Mouse (Mus musculus) heart, embryonic 14.5 days (tissue): ENCODE data around the gene 4930524J08Rik. TPM values are rescaled to one million over a fixed set of nuclear protein-coding genes. Genes with fewer than 3 reads are reported as not detected.

Experiments used
- ATAC-seq: fragments of 200-750 bp; cut with Nextera tagmentation; 2 replicates; pipeline ENCODE4 v1.8.0; 2017; ENCODE audit warnings: low read depth, moderate TSS enrichment; ENCODE audit not compliant: insufficient number of reproducible peaks, insufficient read depth, low FRiP score
- H3K27ac ChIP-seq, 2 experiments: fragments of 200-500 bp in 1 of 2; fragments of 300-500 bp in 1 of 2; sonication (generic) in 1 of 2; replicated peaks in 1 of 2; 2 replicates each; pipeline ENCODE4 v1.5.1; 2012 to 2014; ENCODE audit warnings: low read depth in 2 of 2, low read length in 2 of 2, control low read depth in 1 of 2, mild to moderate bottlenecking in 1 of 2, mixed read lengths in 1 of 2; ENCODE audit not compliant: control insufficient read depth in 1 of 2, insufficient read depth in 1 of 2
- H3K27me3 ChIP-seq: fragments of 300-500 bp; sonication (generic); 2 replicates; pipeline ENCODE4 v1.6.1; 2014; ENCODE audit warnings: mild to moderate bottlenecking, low read length, control low read depth; ENCODE audit not compliant: control insufficient read depth, insufficient read depth
- H3K36me3 ChIP-seq: fragments of 300-500 bp; sonication (generic); 2 replicates; pipeline ENCODE4 v1.6.1; 2014; ENCODE audit warnings: mild to moderate bottlenecking, control low read depth, low read length, mixed read lengths; ENCODE audit not compliant: control insufficient read depth, insufficient read depth
- H3K4me1 ChIP-seq, 2 experiments: fragments of 200-500 bp in 1 of 2; fragments of 300-500 bp in 1 of 2; sonication (generic) in 1 of 2; 2 replicates each; pipeline ENCODE4 v1.6.1; 2012 to 2014; ENCODE audit warnings: low read length in 2 of 2, control low read depth in 1 of 2, mixed read lengths in 1 of 2; ENCODE audit not compliant: control insufficient read depth in 2 of 2, insufficient read depth in 2 of 2
- H3K4me2 ChIP-seq: fragments of 300-500 bp; sonication (generic); 2 replicates; pipeline ENCODE4 v1.6.1; 2014; ENCODE audit warnings: mild to moderate bottlenecking, low read length
- H3K4me3 ChIP-seq, 2 experiments: fragments of 200-500 bp in 1 of 2; fragments of 300-500 bp in 1 of 2; sonication (generic) in 1 of 2; 2 replicates each; pipeline ENCODE4 v1.5.1; 2012 to 2014; ENCODE audit warnings: low read length in 2 of 2, mild to moderate bottlenecking in 2 of 2, control low read depth in 1 of 2, low read depth in 1 of 2, moderate library complexity in 1 of 2; ENCODE audit not compliant: control insufficient read depth in 1 of 2, insufficient read depth in 1 of 2
- H3K9ac ChIP-seq: fragments of 300-500 bp; sonication (generic); 2 replicates; pipeline ENCODE4 v1.6.1; 2014; ENCODE audit warnings: mild to moderate bottlenecking, low read length
- H3K9me3 ChIP-seq: fragments of 300-500 bp; sonication (generic); 2 replicates; pipeline ENCODE4 v1.6.1; 2016; ENCODE audit warnings: low read length, control low read depth; ENCODE audit not compliant: control insufficient read depth
- WGBS: fragments of 180-500 bp; shearing (Covaris S2); extraction: QIAGEN DNeasy Blood & Tissue Kit; methylation state at CpG from one replicate; pipeline ENCODE4 v1.1.7; 2014; 5-methylcytosine and 5-hydroxymethylcytosine counted together
- polyA plus RNA-seq: library from polyadenylated mRNA; unstranded; fragments of >200 nt; fragmentation: Nextera tagmentation; extraction: Ambion mirVana; gene quantifications from 2 replicates; pipeline ENCODE4 v1.2.1, GENCODE M21; 2014

4930524J08Rik gene
- polyA plus RNA-seq, result 1.8 and 1.9 TPM in 2 replicates

DNA sequence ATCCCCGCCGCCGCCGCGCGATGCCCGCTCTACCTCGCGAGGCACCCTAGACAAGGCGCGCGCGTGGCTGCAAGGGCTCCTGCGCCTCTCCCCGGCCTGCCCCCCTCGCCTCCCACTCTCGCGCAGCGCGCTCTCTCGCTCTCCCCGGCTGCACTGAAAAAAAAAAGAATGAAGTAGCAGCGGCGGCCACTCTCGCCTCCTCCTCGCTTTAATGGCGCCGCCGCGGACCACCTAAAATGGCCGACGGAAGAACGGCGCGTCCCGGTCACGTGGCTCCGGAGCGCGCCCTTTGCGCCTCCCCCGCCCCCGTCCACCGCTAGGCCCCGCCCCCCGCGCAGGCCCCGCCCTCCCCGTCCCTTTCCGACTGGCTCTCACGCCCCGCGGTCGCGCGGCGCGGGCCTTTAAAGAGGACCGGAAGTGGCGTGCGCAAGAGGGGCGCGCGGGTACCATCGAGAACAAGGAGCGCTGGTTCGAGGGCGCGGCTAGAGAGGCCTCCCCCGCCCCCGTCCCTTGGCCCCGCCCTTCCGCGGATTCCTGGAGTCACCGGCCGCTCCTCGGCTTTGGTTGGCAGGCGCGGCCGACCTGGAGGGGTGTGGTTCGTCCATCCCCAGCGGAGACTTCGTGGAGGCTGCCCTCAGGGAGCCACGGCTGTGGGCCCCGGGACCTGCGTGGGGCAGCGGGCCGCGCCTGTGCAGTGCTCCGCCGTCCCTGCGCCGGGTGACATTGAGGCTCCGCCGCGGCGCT is at the start of gene 4930524J08Rik, which contains the start of gene Hnrnpd:
Gene 4930524J08Rik (plus strand): TSS at position 363 of the 744 bp plus-strand sequence.
Gene Hnrnpd (minus strand): TSS at position 240 of the 744 bp plus-strand sequence.
- Histone ChIP-seq H3K36me3 (peaks cover 5% of the 10 kb centered on the region; the same call in 1 of the 2 replicates), H3K4me1 (peaks cover 2 to 19% of the 10 kb centered on the region in 2 experiments), H3K4me3 (peak within 1 kb of the TSS; percentile 92 to 99), H3K9me3 (no peaks in the 10 kb centered on the region), H3K27me3 (no peaks in the 10 kb centered on the region), H3K4me2 (peak within 1 kb of the TSS; percentile 77), H3K9ac (peak within 1 kb of the TSS; percentile 98), H3K27ac (peak within 1 kb of the TSS; percentile 99 to 100)
- ATAC-seq, result peak; percentile 96
- WGBS, result 1% methylated on average over 63 of the region's 97 CpGs

DNA sequence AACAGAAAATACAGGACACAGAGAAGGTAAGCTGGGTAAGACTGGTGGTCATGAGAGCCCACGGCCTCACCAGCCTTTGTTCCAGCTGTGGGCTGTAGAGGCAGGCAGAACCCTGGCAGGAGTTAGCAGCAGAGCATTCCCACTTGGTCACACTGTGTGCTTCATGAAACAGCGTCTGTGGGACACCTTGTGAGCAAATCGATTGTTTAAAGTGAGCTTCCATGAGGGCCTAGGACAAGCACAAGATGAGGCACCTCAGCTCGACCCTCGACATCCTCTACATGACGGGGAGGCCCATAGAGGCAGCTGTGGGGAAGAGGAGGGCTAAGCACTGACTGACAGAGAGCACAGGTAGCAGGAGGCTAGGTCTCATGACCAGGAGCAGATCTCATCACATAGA is 47.0 kb upstream of the 4930524J08Rik start:
- H3K9ac ChIP-seq, result no peak overlapping the region
- H3K9me3 ChIP-seq, result no peaks in the 10 kb centered on the region
- H3K27me3 ChIP-seq, result no peaks in the 10 kb centered on the region
- WGBS, result 82% methylated on average over 6 of the region's 6 CpGs
- ATAC-seq, result no peak
- no peak overlapping the region for H3K4me2 ChIP-seq
- no peak overlapping the region for H3K4me3 ChIP-seq
- no peak overlapping the region for H3K27ac ChIP-seq
- H3K4me1 ChIP-seq, result no peaks in the 10 kb centered on the region
- H3K36me3 ChIP-seq, result no peaks in the 10 kb centered on the region

DNA sequence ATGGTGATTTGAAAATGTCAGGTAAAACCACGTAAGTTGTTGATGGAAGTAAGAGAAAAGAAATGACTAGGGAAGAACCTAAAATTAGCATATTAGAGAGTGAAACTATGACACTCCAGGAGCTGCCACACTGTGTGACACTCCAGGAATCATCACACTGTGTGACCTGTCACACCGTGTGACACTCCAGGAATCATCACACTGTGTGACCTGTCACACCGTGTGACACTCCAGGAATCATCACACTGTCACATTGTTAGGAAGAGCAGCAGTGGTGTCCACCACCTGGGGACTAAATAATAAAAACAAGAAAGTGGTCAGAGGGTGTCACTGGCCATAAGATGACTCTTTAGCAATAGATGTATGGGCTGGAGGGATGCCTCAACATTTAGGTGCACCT is 39.4 kb upstream of the 4930524J08Rik start:
- H3K36me3 ChIP-seq, result no peaks in the 10 kb centered on the region
- H3K4me2 ChIP-seq, result no peak overlapping the region
- H3K27ac ChIP-seq, result no peak overlapping the region
- H3K27me3 ChIP-seq, result no peaks in the 10 kb centered on the region
- ATAC-seq, result no peak
- H3K9me3 ChIP-seq, result peaks cover 3% of the 10 kb centered on the region
- H3K4me1 ChIP-seq, result no peaks in the 10 kb centered on the region
- no peak overlapping the region for H3K4me3 ChIP-seq
- 79% methylated on average over 3 of the region's 3 CpGs for WGBS
- H3K9ac ChIP-seq, result no peak overlapping the region

DNA sequence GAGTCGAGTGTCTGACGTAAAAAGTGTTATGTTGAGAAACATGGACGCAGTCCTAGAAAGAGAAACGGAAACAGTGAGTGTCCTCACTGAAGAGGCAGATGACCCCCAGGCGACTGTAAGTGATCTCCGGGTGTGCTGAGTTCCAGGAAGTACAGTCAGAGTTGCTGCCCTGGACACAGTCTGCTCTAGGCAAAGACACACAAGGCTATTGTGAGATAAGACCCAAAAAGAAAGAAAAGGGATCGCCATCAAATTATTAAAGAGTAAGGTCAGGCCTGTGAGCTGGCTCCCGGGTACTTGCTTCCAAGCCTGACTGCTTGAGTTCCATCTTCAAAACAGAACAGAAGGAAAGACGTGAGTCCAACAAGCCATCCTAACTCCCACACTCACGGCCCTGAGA is 37.6 kb upstream of the 4930524J08Rik start:
- Histone ChIP-seq H3K9me3 (peaks cover 15% of the 10 kb centered on the region), H3K4me1 (no peaks in the 10 kb centered on the region)
- ATAC-seq, result no peak

DNA sequence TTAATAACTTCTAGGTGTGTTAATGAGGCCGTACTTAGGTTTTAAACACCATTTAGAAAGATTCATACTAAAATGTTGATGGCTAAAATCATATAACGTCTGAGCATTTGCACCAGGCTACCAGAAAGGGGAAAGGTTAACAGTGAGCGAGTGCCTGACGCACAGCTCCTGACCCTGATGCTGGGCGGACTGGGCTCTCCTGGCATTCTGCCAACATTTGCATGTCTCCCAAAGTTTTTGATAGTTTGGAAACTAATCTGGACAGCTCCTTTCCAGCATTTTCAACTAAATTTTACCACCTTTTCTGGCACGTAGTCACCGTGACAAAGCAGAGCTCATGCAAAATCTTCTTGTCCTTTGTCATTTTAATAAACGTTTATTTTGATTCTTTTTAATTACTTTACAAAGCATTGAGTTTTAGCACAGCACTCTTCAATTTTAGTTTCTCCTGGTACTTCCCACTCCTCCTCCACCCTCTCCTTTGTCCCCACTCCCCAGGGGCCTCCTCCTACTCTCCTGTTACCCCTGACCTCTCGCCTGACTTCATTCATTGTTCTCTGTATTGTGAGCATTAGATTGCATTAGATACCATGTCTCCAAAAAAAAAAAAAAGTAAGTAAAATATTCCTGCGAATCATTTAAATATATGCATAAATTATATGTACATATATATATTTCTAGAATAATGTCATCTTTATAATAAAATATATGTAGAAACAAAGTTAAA is 36.9 kb upstream of the 4930524J08Rik start:
- 62% methylated on average over 10 of the region's 10 CpGs for WGBS
- peaks cover 15% of the 10 kb centered on the region for H3K9me3 ChIP-seq
- no peak overlapping the region for H3K4me2 ChIP-seq
- no peaks in the 10 kb centered on the region for H3K27me3 ChIP-seq
- ATAC-seq, result no peak
- no peak overlapping the region for H3K4me3 ChIP-seq
- H3K9ac ChIP-seq, result no peak overlapping the region
- H3K4me1 ChIP-seq, result no peaks in the 10 kb centered on the region
- no peak overlapping the region for H3K27ac ChIP-seq
- no peaks in the 10 kb centered on the region for H3K36me3 ChIP-seq

More for the DNA sequence above, 37.6 kb upstream of the 4930524J08Rik start:
- 76% methylated on average over 10 of the region's 10 CpGs for WGBS
- no peaks in the 10 kb centered on the region for H3K36me3 ChIP-seq
- H3K27me3 ChIP-seq, result no peaks in the 10 kb centered on the region
- no peak overlapping the region for H3K9ac ChIP-seq
- H3K4me2 ChIP-seq, result no peak overlapping the region
- H3K4me3 ChIP-seq, result no peak overlapping the region
- no peak overlapping the region for H3K27ac ChIP-seq

DNA sequence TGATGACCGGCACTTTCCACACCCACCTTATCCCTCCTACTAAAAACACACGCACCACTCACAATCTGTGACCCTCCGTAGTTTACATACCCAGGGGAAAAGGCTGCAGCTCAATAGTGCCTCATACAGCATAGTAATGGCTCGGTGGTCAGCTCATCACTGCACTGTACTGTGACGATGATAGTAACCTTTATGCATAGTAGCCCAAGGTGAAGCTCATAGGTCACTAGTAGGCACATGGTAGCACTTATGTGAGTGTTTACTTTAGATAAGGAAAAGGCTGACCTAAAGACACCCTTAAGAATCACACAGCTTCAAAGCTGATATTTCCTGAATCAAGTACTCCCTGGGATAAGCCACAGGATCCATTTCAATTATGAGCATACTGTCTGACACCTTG is 26.3 kb upstream of the 4930524J08Rik start:
- Histone ChIP-seq H3K27me3 (no peaks in the 10 kb centered on the region), H3K9ac (no peak overlapping the region), H3K36me3 (peaks cover 11% of the 10 kb centered on the region), H3K27ac (no peak overlapping the region), H3K4me2 (no peak overlapping the region), H3K9me3 (no peaks in the 10 kb centered on the region), H3K4me3 (no peak overlapping the region), H3K4me1 (no peaks in the 10 kb centered on the region)
- no peak for ATAC-seq
- WGBS, result 78% methylated on average over 5 of the region's 5 CpGs

DNA sequence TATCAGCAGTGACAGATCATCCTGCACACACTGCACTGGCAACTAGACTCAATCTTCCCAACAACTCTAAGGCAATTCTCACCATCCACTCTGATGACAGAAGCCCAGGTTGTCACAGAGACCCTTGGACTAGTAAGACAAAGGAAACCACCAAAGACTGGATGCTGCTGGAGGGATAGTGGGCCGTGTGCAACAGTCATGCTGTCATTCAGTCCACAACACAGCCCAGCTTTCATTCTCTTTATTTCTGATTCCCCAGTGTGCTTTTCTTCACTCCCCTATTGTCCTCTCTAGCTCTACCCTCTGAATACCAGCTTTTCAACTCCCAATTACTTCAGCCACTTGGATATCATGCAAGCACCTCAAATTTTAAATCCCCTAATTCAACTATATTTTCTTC is 25.0 kb upstream of the 4930524J08Rik start:
- Histone ChIP-seq H3K27me3 (no peaks in the 10 kb centered on the region), H3K27ac (no peak overlapping the region), H3K4me3 (no peak overlapping the region), H3K9ac (no peak overlapping the region), H3K4me1 (no peaks in the 10 kb centered on the region), H3K9me3 (no peaks in the 10 kb centered on the region), H3K4me2 (no peak overlapping the region), H3K36me3 (peaks cover 18% of the 10 kb centered on the region)
- 57% methylated on average over 1 of the region's 1 CpGs for WGBS
- no peak for ATAC-seq
